Mouse (Mus musculus) granulocyte monocyte progenitor cell, adult 5-6 weeks (primary cell): ENCODE measurements around the gene Corin. TPM values are rescaled to one million over a fixed set of nuclear protein-coding genes. Genes with fewer than 3 reads are reported as not detected.

ENCODE experiments used
- ATAC-seq: replicated peaks from 2 replicates; pipeline ENCODE4 v1.8.0; 2016; ENCODE audit warnings: mild to moderate bottlenecking, moderate TSS enrichment, inconsistent platforms; ENCODE audit not compliant: poor library complexity, severe bottlenecking
- total RNA-seq, 2 experiments: library from RNA; stranded (forward) in 1 of 2; stranded (reverse) in 1 of 2; fragments of 200-712, 200-1000 nt in 1 of 2; fragments of >200 nt in 1 of 2; fragmentation: Nextera tagmentation in 1 of 2; gene quantifications; 2 replicates each; pipeline ENCODE4 v1.2.3; 2014 to 2017

Corin gene
- total RNA-seq, 2 experiments from 2014 or later: not detected

GRCm38 (mm10) chr5:72446104-72446503 lies 58.2 kb downstream of the Corin start:
- no peak for ATAC-seq

GRCm38 (mm10) chr5:72443946-72444345 lies 60.3 kb downstream of the Corin start:
- no peak for ATAC-seq

- no peak for ATAC-seq
Measured at GRCm38 (mm10) chr5:72443007-72443406, 61.3 kb downstream of the Corin start.

GRCm38 (mm10) chr5:72441181-72441580 lies 63.1 kb downstream of the Corin start:
- no peak for ATAC-seq

GRCm38 (mm10) chr5:72435085-72435484 lies 69.2 kb downstream of the Corin start:
- no peak for ATAC-seq

- ATAC-seq: no peak
Measured at GRCm38 (mm10) chr5:72431856-72432255, 72.4 kb downstream of the Corin start.

- ATAC-seq: no peak
Measured at GRCm38 (mm10) chr5:72427556-72427955, 76.7 kb downstream of the Corin start.

GRCm38 (mm10) chr5:72425342-72426010 lies 78.8 kb downstream of the Corin start:
- ATAC-seq: no peak

- ATAC-seq: no peak
Measured at GRCm38 (mm10) chr5:72411874-72412329, 92.4 kb downstream of the Corin start.

- ATAC-seq: no peak
Measured at GRCm38 (mm10) chr5:72410841-72411240, 93.4 kb downstream of the Corin start.

GRCm38 (mm10) chr5:72403376-72403775 lies 100.9 kb downstream of the Corin start:
- ATAC-seq: no peak

- ATAC-seq: no peak
Measured at GRCm38 (mm10) chr5:72402913-72403312, 101.4 kb downstream of the Corin start.

- no peak for ATAC-seq
Measured at GRCm38 (mm10) chr5:72401778-72402177, 102.5 kb downstream of the Corin start.

GRCm38 (mm10) chr5:72401251-72401650 lies 103.0 kb downstream of the Corin start:
- no peak for ATAC-seq

- no peak for ATAC-seq
Measured at GRCm38 (mm10) chr5:72382148-72382547, 122.1 kb downstream of the Corin start.

- no peak for ATAC-seq
Measured at GRCm38 (mm10) chr5:72380616-72381015, 123.7 kb downstream of the Corin start.

- no peak for ATAC-seq
Measured at GRCm38 (mm10) chr5:72368004-72368403, 136.3 kb downstream of the Corin start.

- ATAC-seq: no peak
Measured at GRCm38 (mm10) chr5:72365801-72366200, 138.5 kb downstream of the Corin start.

GRCm38 (mm10) chr5:72363838-72364237 lies 140.4 kb downstream of the Corin start:
- ATAC-seq: no peak

- no peak for ATAC-seq
Measured at GRCm38 (mm10) chr5:72353746-72354145, 150.5 kb downstream of the Corin start.

- ATAC-seq: peak; percentile 85
Measured at GRCm38 (mm10) chr5:72350081-72350758, 154.1 kb downstream of the Corin start.

GRCm38 (mm10) chr5:72348591-72348990 lies 155.7 kb downstream of the Corin start:
- ATAC-seq: no peak
